Mouse (Mus musculus): ENCODE data around the gene Cdh15.

Gene Cdh15

DNA sequence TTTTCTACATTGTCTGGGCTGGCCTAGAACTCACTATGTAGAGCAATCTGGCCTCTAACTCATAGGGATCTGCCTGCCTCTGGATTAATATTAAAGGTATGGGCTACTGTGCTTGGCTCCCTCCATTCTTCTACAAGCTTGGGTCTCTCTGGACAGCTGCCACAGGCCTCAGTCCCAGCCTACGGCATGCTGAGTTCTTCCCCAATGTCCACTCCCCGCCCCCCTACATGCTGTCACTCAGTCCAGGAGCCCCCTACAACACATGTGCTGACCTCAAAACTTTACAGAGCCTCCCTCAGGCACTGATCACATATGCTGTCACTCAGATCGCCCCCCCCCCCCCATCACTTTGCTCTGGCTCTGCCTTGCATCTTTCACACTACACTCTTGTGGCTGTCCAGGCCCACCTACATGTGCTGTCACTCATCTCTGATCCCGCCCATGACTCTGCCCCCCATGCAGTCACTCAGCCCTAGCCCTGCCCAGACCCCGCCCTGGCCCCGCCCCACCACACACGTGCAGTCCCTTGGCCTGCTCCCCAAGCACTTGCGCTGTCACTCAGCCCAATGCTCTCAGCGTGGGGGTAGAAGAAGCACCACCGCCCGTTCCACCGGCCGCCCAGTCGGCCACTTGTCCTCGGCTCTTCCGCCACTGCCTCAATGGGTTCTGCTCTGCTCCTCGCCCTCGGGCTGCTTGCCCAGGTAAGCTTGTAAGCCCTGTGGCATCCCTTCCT, at the start of gene Cdh15:
Gene Cdh15, plus strand, starts transcription at position 138 of the 733 bp plus-strand sequence.
- ATAC-seq (ENCODE audit: insufficient number of reproducible peaks, low FRiP score, low TSS enrichment): peak; percentile 60; the same call in 1 of the 2 replicates

DNA sequence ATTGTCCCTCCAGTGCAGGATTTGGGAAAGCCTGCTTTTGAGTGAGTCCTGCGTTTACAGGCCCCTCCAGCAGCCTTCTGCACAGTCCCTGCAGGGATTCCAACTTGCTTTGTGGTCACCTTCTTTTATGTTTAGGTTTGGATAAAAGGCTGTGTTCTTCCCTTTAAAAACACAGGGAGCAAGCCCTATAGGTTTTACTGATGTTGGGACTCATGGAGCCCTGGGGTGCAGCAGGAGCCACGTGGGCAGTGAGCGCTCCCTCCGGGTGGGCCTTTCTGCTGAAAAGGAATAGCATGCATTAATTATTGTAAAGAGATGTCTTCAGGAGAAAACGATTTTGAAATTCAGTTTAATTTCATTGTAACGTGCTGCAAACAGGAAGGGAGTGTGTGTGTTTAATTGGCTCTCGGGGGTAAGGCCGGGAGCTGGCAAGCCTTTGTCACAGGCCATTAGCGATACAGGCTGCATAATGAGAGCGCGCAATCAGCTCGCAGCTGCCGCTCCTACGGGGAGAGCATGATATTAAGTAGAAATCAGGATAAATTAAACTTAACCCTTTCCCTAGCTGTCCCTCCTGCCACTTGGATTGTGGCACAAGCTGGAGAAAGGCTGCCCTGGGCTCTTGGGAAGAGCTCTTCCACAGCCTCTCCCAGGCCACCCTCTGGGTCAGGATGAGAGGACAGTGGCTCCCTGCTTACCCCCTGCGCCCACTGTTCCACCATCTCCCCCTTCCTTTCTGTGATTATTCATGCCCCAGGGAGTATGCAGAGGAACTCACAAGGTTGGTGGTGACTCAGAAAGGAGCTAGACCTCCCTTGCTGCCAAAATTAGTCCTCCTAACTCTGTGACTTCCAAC, 43.6 kb upstream of the Cdh15 start:
- no peak for ATAC-seq (ENCODE audit: insufficient number of reproducible peaks, low FRiP score, low TSS enrichment)

DNA sequence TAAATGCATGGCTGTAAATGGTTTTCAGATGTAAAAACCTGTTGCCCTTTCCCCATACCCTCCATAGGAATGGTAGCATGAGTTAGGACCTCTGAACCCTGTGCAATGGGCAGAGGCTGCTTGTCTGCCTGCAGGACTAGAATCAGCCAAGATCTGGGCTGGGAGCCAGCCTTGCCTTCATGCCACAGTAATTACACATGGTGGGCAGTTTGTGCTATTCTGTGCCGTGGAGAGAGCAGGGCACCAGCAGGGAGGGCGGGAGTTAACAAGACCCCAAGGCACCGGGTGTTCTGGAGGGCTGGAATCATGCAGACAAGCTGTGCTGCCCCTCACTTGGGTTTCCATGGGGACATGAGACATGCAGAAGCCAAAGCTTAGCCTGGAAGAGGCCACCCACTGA, 42.4 kb upstream of the Cdh15 start:
- peak; percentile 56; the same call in 1 of the 2 replicates for ATAC-seq (ENCODE audit: insufficient number of reproducible peaks, low FRiP score, low TSS enrichment)

- no peak for ATAC-seq (ENCODE audit: insufficient number of reproducible peaks, low FRiP score, low TSS enrichment)
Observed at GRCm38 (mm10) chr8:122806956-122807538, 40.7 kb upstream of the Cdh15 start.

GRCm38 (mm10) chr8:122807907-122808306, 39.9 kb upstream of the Cdh15 start:
- no peak for ATAC-seq (ENCODE audit: insufficient number of reproducible peaks, low FRiP score, low TSS enrichment)

- ATAC-seq (ENCODE audit: insufficient number of reproducible peaks, low FRiP score, low TSS enrichment): no peak
Observed at GRCm38 (mm10) chr8:122810376-122810775, 37.4 kb upstream of the Cdh15 start.

DNA sequence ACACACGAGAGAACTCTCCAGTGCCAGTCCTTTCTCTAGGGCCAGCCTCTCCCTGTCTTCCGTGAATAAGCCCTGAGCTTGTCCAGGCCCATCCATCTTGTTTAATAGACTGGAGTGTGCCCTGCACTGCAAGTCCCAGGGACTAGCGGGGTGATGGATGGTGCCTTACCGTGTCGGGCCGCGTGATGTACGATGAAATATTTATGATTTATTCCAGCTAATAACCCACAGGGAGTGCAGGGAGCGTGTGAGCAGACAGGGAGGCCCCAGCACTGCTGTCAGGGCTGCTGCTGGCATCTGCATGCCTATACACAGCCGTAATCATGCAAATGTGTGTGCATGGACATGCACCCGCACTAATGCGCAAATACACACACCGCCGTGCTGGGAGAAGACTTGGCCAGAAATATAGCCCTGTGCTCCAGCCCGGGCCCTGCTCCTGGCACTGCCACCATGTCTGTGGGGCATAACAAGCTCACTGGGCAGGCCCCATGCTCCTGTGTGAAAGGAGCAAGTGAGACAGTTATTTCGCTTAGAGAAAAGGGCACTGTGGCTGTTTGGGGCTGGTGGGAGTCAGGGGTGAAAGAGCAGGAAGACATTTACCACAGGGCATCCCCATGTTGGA, 35.8 kb upstream of the Cdh15 start:
- no peak for ATAC-seq (ENCODE audit: insufficient number of reproducible peaks, low FRiP score, low TSS enrichment)

DNA sequence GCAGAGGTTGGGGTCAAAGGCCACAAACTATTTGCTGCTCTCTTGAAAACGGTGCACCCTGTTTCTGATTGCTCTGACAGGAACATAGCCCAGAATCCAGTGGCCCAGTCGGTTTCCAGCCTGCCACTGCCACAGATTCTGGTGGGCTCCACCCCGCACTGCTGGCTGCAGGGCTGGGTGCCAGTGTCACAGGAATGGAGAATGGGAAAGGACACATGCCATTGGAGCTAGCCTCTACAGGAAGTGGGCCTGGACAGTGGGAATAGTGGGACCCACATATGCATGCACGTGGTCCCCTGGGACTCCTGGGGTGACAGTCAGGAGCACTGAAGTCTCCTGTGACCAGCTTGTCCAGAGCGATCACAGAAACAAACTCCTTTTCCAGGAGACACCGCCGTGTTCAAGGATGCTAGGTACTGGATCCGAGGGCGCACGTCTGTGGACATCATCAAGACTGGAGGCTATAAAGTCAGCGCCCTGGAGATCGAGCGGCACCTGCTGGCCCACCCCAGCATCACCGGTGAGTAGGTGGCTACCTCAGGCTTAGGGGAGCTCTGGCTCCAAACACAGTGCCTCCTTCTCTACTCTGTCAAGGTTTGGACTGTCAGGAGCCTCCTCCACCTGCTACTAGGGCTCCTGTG, 35.0 kb upstream of the Cdh15 start:
- no peak for ATAC-seq (ENCODE audit: insufficient number of reproducible peaks, low FRiP score, low TSS enrichment)

DNA sequence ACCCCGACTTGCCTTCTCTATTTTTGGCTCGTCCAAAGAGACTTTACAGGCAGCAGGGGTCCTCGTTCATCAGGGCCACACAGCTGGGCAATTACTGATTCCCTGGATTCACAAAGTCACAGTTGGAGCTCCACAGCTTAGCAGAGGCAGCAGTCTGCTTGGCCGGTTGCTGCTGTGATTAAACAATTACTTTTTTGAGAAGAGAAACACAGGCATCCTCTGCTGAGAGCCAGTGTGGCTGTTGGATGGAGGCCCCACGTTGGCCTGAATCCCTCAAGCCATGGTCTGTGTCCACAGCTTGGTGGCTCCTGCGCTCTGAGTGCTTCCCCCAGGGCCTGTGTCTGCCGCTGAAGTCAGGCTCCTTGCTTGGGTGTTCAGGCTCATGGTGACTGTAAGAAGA, 33.2 kb upstream of the Cdh15 start:
- ATAC-seq (ENCODE audit: insufficient number of reproducible peaks, low FRiP score, low TSS enrichment): no peak

DNA sequence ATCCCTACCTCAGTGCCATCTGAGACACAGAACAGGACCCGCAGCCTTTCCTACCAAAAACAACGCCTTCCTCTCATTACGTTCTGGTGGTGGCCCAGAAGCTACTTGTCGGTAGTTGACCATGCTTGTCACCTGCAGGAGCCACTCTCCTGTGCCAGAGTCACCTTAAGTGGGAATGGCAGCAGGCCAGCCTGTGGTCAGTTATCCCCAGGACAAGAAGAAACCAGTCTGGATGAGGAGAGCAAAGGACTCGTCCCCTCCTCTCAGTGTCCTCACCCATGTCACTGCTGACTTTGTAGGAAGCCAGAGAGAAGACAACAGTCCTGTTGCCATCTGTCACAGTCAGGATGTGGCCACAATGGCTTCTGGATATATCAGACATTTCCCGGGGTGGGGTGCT, 30.8 kb upstream of the Cdh15 start:
- no peak for ATAC-seq (ENCODE audit: insufficient number of reproducible peaks, low FRiP score, low TSS enrichment)

DNA sequence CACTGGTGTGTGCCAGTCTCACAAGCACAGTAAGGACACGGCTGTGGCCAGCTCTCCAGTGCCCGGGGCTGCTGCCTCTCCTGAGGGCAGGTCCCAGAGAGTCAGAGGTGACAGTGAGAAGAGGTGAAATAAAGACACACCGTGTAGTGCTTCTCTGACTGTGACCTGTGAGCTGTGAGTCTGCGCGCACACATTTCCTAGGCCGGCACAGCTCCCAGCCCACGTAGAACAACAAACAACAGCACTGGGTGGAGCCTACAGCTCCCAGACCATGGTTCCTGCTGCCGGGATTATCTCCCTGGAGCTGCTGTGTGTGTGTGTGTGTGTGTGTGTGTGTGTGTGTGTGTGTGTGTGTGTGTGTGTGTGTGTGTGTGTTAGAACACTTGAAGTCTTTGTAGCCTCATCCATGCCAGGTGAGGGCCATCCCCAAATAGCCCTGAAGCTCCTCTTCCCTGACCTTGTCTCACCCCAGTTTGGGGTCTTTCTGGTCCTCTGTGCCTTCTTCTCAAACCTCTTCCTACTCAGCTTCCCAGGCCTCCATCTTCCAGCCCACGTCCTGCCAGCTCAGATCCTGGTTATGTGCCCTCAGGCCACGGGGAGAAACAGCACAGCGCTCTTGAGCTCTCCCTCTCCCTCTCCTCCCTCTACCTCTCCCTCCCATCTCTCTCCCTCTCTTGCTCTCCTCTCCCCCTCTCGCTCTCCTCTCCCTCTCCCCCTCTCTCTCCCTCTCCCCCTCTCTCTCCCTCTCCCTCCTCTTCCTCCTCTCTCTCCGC, 29.9 kb upstream of the Cdh15 start:
- no peak for ATAC-seq (ENCODE audit: insufficient number of reproducible peaks, low FRiP score, low TSS enrichment)

- ATAC-seq (ENCODE audit: insufficient number of reproducible peaks, low FRiP score, low TSS enrichment): no peak
Observed at GRCm38 (mm10) chr8:122819776-122820175, 28.0 kb upstream of the Cdh15 start.

DNA sequence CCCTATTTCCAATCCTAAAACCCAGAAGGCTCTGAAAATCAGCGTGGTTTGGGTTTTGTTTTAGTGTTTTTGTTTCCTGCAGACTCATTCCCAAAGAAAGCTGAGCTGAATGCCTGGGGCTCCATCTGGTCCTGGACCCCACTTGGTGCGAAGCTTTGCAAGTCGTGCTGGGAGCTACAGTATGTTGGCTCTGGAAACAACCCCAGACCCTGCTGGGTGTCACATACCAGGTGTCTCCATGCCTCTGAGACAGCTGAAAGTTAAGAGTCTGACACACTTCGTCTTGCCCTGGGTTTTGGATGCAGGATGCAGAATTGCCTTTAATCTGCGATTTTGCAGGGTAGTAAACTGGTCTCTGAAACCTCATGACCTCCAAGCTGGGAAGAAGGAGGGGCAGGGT, 23.2 kb upstream of the Cdh15 start:
- peak; percentile 72; the same call in 1 of the 2 replicates for ATAC-seq (ENCODE audit: insufficient number of reproducible peaks, low FRiP score, low TSS enrichment)

DNA sequence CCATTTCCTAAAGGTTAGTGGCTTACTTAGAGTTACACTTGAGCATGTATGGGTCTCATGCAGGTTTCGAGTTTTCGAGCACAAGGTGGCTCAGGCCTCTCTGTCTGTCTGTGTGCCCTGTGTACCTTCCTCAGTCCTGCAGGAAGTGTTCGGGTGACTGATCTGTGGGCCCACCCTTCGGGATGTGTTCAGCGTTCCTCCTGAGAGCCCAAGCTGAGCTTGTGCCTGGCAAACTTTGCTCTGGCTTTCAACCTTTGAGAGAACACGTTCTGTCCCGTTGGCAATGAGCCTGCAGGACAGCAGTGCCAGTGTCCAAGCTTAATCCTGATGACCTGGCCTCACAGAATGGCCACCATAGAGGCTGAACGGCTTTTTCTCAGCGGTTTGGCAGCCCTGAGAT, 22.8 kb upstream of the Cdh15 start:
- no peak for ATAC-seq (ENCODE audit: insufficient number of reproducible peaks, low FRiP score, low TSS enrichment)

DNA sequence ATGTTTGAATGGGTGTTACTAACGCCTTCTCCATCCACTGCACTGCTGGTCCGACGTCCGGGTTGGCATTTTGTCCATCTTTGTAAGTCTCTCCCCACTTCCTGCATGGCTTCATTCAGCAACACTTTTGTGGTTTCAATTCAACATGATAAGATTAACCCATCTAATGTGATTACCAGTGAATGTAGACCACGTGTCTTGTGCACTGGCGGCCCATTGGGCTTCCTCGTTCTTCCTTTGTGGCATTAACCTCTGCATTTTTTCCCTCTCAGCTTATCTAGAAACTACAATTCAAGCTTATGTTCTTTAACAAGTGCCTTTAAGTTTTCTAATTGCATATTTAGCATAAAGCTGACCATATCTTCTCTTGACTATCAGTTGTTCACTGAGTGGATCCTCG, 22.4 kb upstream of the Cdh15 start:
- no peak for ATAC-seq (ENCODE audit: insufficient number of reproducible peaks, low FRiP score, low TSS enrichment)

GRCm38 (mm10) chr8:122829396-122829795, 18.4 kb upstream of the Cdh15 start:
- no peak for ATAC-seq (ENCODE audit: insufficient number of reproducible peaks, low FRiP score, low TSS enrichment)

- peak; percentile 60 for ATAC-seq (ENCODE audit: insufficient number of reproducible peaks, low FRiP score, low TSS enrichment)
Observed at GRCm38 (mm10) chr8:122830349-122831061, 17.3 kb upstream of the Cdh15 start.

DNA sequence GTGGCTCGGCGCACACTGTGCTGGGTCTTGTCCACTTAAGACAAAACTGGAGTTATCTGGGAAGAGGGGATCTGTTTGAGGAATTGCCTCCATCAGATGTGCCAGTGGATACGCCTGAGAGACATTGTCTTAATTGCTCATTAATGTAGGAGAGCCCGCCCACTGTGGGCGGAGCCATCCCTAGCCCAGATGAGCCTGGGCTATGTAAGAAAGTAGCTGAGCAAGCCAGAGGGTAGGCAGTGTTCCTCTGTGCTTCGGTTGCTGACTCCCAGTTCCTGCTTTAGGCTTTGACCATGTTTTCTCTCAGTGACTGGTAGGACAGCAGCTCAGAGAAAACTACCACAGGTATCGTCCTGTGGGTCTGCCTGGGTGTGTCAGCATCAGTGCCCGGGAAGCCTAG, 13.3 kb upstream of the Cdh15 start:
- no peak for ATAC-seq (ENCODE audit: insufficient number of reproducible peaks, low FRiP score, low TSS enrichment)

DNA sequence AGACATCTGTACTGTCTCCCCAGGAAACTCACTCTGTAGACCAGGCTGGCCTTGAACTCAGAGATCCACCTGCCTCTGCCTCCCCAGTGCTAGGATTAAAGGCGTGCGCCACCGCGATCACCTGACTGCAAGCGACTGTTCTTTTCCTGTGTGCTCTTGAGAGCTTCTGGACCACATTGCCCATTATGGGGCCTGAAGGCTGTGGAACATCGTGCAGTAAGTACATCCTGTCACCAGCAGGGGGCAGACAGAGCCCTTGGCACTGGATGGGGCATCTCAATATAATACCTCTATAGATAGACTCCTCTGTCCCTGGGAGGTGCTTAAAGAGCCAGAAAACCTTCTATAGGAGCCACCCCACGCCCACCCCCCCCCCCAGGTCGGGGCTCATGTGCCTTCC, 12.8 kb upstream of the Cdh15 start:
- ATAC-seq (ENCODE audit: insufficient number of reproducible peaks, low FRiP score, low TSS enrichment): peak; percentile 69; the same call in 1 of the 2 replicates
